Mouse (Mus musculus) cerebellum, adult 18-20 months (tissue): ENCODE measurements around the gene Mrps27.

Experiments
- DNase-seq, 2 experiments: peaks; one replicate each; pipeline ENCODE4 v3.0.0; 2021

The Mrps27 gene

GRCm38 (mm10) chr13:99352758-99353489, 8.3 kb downstream of the Mrps27 start:
- peak; percentile 94 to 97 for DNase-seq

DNA sequence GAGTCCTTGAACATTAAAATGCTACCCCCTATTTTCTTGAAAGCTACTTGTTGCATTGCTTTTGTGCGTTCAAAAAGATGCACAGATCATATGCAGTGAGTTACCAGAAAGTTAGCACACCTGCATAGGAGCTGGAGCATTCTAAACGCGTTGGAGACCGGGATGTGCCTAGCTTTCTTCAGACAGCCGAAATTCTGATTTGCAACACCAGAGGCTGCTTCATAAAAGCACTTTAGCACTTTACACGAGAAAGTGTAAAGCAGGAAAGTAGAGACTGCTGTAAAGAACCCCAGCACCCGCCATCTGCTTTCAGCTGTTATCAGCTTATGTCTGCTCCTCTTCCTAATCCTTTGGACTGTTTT, 8.9 kb downstream of the Mrps27 start:
- peak in 1 of 2 experiments; percentile 22 for DNase-seq

DNA sequence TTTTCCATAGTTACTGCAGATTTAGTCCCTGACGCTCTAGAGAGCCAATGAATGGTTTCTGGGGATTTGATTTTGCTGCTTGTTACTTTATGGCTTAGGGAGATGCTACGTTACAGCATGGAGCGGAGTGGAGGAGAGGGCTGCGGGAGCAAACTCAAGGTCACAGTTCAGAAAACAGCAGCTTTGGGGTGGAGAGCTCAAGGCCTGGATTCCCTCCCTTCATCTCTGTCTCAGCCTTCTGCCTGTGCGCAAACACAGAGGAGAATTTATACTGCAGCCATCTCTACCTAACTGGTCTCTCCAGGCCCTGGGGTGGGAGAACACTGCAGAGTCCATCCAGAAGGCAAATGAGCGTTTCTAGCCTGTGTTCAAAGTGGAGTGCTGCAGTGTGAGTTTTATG, 10.5 kb downstream of the Mrps27 start:
- DNase-seq = no peak

GRCm38 (mm10) chr13:99355861-99356260, 11.3 kb downstream of the Mrps27 start:
- DNase-seq = no peak

- no peak for DNase-seq
Observed at GRCm38 (mm10) chr13:99356428-99357265, 12.1 kb downstream of the Mrps27 start.

DNA sequence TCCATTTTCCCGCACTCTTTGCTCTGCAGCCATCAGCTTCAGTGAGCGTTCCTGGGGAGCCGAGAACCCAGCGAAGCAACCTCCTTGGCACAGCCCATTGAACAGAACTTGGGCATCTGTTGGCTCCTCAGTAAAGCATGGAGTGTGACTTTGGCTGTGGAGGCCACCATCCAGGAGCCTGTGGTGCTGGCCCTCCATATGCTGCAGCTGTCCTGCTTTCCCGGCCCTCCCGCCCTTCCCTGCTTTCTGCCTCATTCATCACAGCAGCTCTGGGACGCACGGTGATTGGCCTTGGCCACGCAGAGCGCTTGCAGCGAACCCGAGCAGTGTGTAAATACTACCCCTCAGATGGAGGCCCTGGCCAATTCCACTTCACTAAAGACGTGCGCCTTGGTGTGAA, 14.3 kb downstream of the Mrps27 start:
- peak; percentile 74 to 80 for DNase-seq

GRCm38 (mm10) chr13:99363866-99364265, 19.3 kb downstream of the Mrps27 start:
- no peak for DNase-seq

GRCm38 (mm10) chr13:99366422-99367175, 22.0 kb downstream of the Mrps27 start:
- no peak for DNase-seq

- DNase-seq = peak; percentile 68 to 69
Observed at GRCm38 (mm10) chr13:99367554-99368174, 23.1 kb downstream of the Mrps27 start.

DNA sequence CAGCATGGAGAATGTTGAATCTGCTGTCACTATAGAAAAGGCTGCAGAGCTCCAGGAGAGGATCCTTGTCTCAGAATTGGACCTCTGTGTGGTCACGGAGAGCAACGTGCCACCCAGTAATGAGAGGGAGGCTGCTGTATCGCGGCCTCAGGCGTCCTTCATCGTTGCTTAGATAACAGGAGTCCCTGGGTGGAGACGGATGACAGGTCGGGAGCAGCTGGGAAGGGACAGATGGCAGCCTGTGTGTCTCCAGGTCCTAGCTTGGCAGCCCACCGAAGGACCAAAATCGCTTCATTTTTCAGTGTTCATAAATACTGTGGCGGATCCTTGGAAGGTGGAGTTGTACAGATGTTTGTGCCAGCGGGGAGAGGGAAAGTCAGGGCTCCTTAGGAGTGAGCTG, 24.5 kb downstream of the Mrps27 start:
- DNase-seq = peak; percentile 72 to 81

- DNase-seq = no peak
Observed at GRCm38 (mm10) chr13:99371285-99371684, 26.7 kb downstream of the Mrps27 start.

DNA sequence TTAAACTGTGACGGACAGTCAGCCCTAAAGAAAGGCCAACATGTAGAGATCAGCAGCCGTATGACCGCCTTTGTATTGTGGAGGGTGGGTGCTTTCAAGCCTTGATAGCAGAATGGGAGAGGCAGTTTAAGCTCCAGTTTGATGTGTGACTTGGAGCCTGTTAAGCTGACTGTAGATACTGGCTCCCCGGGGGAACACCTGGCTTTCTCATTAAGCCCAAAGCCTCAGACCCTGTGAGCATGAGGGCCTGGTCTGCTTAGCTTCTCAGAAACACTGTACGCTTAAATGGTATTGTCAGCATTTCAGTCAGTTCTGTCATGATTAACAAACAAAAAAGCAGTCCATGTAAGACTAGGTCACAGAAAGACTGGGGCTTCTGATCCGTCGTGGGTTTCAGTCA, 29.1 kb downstream of the Mrps27 start:
- no peak for DNase-seq

- no peak for DNase-seq
Observed at GRCm38 (mm10) chr13:99374191-99374590, 29.6 kb downstream of the Mrps27 start.

- DNase-seq = peak; percentile 89 to 90
Observed at GRCm38 (mm10) chr13:99375550-99375949, 31.0 kb downstream of the Mrps27 start.

DNA sequence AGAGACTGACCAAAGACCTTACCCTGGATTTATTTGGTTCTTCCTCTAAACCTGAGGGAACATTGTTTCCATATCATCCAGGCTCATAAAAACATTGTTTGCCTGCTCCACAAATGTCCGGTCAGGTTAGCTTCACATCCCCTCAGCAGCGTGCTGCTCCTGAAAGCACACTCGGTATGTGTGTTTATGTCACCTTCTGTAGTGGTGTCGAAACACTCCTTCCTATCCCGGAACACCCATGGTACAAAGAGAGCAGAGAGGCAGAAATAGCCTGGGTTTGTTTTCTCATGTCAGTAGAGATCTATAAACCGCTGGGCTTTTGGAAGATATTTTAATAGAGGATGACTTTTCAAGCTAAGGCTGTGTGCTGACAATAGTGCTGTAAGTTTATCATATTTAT, 32.5 kb downstream of the Mrps27 start:
- DNase-seq = no peak

GRCm38 (mm10) chr13:99378223-99378622, 33.6 kb downstream of the Mrps27 start:
- no peak for DNase-seq

DNA sequence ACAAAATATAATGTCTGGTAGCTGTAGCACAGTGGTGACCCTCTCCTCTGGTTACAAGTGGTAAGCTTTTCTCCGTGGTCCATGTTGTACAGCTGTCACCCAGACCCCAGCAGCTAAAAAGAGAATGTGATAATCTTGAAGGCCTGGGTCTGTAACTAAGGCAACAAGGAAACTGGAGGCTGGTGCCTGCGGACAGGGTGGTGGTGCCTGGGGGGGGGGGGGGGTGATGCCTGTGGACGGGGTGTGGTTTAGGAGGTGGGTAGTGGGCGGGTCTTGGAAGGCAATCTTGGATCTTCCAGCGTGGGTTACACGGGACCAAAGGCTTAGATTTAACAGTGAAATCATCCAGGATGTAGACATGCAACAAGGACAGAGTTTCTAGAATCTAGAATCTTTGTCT, 37.8 kb downstream of the Mrps27 start:
- no peak for DNase-seq

DNA sequence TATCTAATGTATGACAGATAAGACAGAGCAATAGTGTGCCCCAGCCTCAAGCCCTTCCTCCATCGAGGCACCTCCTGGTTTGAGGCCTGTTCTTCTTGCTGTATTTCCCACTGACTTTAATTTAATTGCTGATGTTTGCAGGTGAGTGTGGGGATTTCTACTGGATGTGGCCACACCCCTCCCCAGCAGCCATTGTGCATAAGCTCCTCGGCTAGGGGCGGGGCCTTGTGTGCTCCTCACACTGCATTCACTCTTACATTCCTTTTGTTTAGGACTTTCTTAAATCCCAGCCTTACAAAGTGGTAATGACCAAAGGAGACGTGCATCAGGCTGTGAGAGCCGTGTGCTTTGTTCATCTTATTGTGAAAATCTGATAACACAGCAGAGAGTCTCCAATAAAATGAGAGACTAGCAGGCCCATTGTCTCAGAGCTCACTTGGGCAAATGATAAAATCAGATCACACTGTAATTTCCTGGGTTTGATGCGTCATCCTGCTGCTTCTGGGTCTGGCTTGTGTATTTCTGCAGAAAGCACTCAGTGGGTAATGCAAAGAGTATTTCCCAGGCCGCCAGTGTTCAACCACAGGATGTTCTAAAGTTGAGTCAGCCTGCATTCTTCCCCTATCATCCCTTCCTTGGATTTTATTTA, 40.1 kb downstream of the Mrps27 start:
- DNase-seq = no peak

GRCm38 (mm10) chr13:99385911-99386310, 41.3 kb downstream of the Mrps27 start:
- no peak for DNase-seq

DNA sequence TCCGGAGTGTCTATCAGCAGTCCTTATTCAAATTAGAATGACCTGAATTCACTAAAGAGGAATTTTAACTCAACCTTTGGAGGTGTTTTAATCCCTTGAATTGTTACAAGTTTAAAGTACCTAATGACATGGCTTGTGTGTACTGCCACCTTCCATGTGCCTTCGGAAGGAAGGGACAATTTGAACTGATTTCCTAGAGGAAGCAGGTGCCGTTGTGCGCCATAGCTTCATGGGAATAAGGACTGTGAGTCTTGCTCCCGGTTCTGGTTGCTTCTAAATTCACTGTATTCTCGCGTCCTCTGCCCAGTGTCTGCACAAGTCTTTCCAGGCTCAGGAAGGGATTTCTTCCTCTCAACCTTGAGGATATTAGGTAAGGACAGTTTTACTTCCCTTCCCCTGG, 41.8 kb downstream of the Mrps27 start:
- no peak for DNase-seq

GRCm38 (mm10) chr13:99387901-99388811, 43.6 kb downstream of the Mrps27 start:
- no peak for DNase-seq
